Mouse (Mus musculus): ENCODE measurements around the gene Pfdn4. TPM values are rescaled to one million over a fixed set of nuclear protein-coding genes. Genes with fewer than 3 reads are reported as not detected.

Gene Pfdn4
- polyA plus RNA-seq, 1 experiment from 2014 or later: 118 TPM

DNA sequence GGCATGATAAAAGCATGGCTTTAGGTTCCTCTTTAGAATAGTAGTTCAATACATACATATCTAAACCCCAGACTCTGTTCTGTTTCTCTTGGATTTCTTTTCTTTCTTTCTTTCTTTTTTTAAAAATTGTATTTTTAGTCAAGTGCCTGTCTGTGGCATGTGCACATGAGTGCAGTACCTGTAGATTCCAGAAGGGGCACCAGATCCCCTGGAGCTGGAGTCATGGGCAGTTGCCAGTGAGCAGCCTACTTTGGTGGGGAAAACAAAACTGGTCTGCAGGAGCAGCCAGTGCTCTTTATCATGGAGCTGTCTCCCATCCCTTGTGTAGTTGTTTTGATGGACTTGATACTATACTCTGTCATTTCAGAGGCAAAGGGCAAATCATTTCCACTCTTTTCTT lies 28.2 kb upstream of the Pfdn4 start:
- DNase-seq (ENCODE audit: low spot score, missing footprints) (no peak), ATAC-seq (ENCODE audit: low FRiP score) (no peak)
- H3K27ac ChIP-seq (ENCODE audit: low read depth, low read length): no peak overlapping the region
- H3K4me1 ChIP-seq (ENCODE audit: control insufficient read depth, insufficient read depth, low read length): peaks cover 2% of the 10 kb centered on the region; the same call in 1 of the 2 replicates
- H3K9me3 ChIP-seq (ENCODE audit: control insufficient read depth, low read length): no peaks in the 10 kb centered on the region
- H3K4me3 ChIP-seq (ENCODE audit: low read depth, low read length): no peak overlapping the region
- no peaks in the 10 kb centered on the region; the same call in 1 of the 2 replicates for H3K27me3 ChIP-seq (ENCODE audit: control insufficient read depth, insufficient read depth, low read length)
- no peaks in the 10 kb centered on the region for H3K36me3 ChIP-seq (ENCODE audit: control insufficient read depth, insufficient read depth, low read length)
- H3K9ac ChIP-seq (ENCODE audit: low read length): no peak overlapping the region
- no peak overlapping the region for H3K4me2 ChIP-seq

DNA sequence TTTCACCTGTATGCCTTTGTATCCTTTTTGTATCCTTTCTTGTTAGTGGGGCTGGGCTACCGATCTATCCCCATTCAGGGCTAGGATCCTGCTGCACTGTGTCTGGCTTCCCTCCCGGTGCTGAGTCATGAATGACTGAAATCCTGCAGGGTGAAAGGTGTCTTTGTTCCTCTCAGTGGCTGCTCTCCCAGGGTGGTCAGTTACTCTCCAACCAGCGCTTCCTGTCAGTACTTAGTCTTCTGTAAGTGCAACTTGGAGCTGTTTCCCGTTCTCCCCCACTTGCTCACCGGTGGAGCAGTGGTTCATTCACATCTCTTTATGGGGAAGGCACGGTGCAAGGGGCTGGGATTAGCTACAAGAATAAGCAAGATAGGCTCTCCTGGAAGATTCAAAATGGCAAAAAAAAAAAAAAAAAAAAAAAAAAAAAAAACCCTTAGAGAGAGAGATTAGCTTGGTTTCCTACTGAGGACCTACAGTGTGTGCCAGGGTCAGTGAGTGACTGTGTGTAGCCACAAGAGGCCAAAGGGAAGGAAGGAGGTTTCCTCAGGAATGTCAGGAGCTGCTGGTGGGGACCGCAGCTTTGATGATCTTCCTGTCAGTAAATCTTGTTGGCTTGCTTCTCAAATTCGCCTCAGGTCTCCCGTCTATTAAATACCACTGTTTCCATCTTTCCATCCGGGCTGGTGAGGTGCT lies 26.5 kb upstream of the Pfdn4 start:
- H3K27me3 ChIP-seq (ENCODE audit: control insufficient read depth, insufficient read depth, low read length): no peaks in the 10 kb centered on the region; the same call in 1 of the 2 replicates
- no peak for DNase-seq (ENCODE audit: low spot score, missing footprints)
- no peak overlapping the region for H3K4me2 ChIP-seq
- peaks cover 2% of the 10 kb centered on the region; the same call in 1 of the 2 replicates for H3K4me1 ChIP-seq (ENCODE audit: control insufficient read depth, insufficient read depth, low read length)
- H3K4me3 ChIP-seq (ENCODE audit: low read depth, low read length): no peak overlapping the region
- H3K9me3 ChIP-seq (ENCODE audit: control insufficient read depth, low read length): no peaks in the 10 kb centered on the region
- ATAC-seq (ENCODE audit: low FRiP score): no peak
- no peak overlapping the region for H3K9ac ChIP-seq (ENCODE audit: low read length)
- H3K27ac ChIP-seq (ENCODE audit: low read depth, low read length): no peak overlapping the region
- 12% methylated on average over 10 of the region's 10 CpGs for WGBS
- H3K36me3 ChIP-seq (ENCODE audit: control insufficient read depth, insufficient read depth, low read length): no peaks in the 10 kb centered on the region

- no peak overlapping the region for H3K4me2 ChIP-seq
- H3K4me3 ChIP-seq (ENCODE audit: low read depth, low read length): no peak overlapping the region
- DNase-seq (ENCODE audit: low spot score, missing footprints): no peak
- H3K27ac ChIP-seq (ENCODE audit: low read depth, low read length): no peak overlapping the region
- H3K4me1 ChIP-seq (ENCODE audit: control insufficient read depth, insufficient read depth, low read length): peaks cover 2% of the 10 kb centered on the region; the same call in 1 of the 2 replicates
- ATAC-seq (ENCODE audit: low FRiP score): no peak
- no peak overlapping the region for H3K9ac ChIP-seq (ENCODE audit: low read length)
- 83% methylated on average over 5 of the region's 5 CpGs for WGBS
- no peaks in the 10 kb centered on the region for H3K9me3 ChIP-seq (ENCODE audit: control insufficient read depth, low read length)
- no peaks in the 10 kb centered on the region for H3K36me3 ChIP-seq (ENCODE audit: control insufficient read depth, insufficient read depth, low read length)
- no peaks in the 10 kb centered on the region; the same call in 1 of the 2 replicates for H3K27me3 ChIP-seq (ENCODE audit: control insufficient read depth, insufficient read depth, low read length)
These were observed 25.6 kb upstream of the Pfdn4 start for GRCm38 (mm10) chr2:170470591-170470990.

GRCm38 (mm10) chr2:170474125-170474524 lies 22.1 kb upstream of the Pfdn4 start:
- H3K4me2 ChIP-seq: no peak overlapping the region
- H3K27me3 ChIP-seq (ENCODE audit: control insufficient read depth, insufficient read depth, low read length): no peaks in the 10 kb centered on the region; the same call in 1 of the 2 replicates
- H3K4me1 ChIP-seq (ENCODE audit: control insufficient read depth, insufficient read depth, low read length): peaks cover 2% of the 10 kb centered on the region; the same call in 1 of the 2 replicates
- no peak overlapping the region for H3K4me3 ChIP-seq (ENCODE audit: low read depth, low read length)
- DNase-seq (ENCODE audit: low spot score, missing footprints) (no peak), ATAC-seq (ENCODE audit: low FRiP score) (no peak)
- H3K9ac ChIP-seq (ENCODE audit: low read length): no peak overlapping the region
- no peaks in the 10 kb centered on the region for H3K36me3 ChIP-seq (ENCODE audit: control insufficient read depth, insufficient read depth, low read length)
- H3K27ac ChIP-seq (ENCODE audit: low read depth, low read length): no peak overlapping the region
- WGBS: 96% methylated on average over 5 of the region's 5 CpGs
- no peaks in the 10 kb centered on the region for H3K9me3 ChIP-seq (ENCODE audit: control insufficient read depth, low read length)

- ATAC-seq (ENCODE audit: low FRiP score) (no peak), DNase-seq (ENCODE audit: low spot score, missing footprints) (no peak)
- WGBS: 78% methylated on average over 3 of the region's 3 CpGs
- no peaks in the 10 kb centered on the region for H3K4me1 ChIP-seq (ENCODE audit: control insufficient read depth, insufficient read depth, low read length)
- no peaks in the 10 kb centered on the region for H3K9me3 ChIP-seq (ENCODE audit: control insufficient read depth, low read length)
- H3K9ac ChIP-seq (ENCODE audit: low read length): no peak overlapping the region
- H3K4me3 ChIP-seq (ENCODE audit: low read depth, low read length): no peak overlapping the region
- H3K4me2 ChIP-seq: no peak overlapping the region
- H3K27ac ChIP-seq (ENCODE audit: low read depth, low read length): no peak overlapping the region
- no peaks in the 10 kb centered on the region; the same call in 1 of the 2 replicates for H3K27me3 ChIP-seq (ENCODE audit: control insufficient read depth, insufficient read depth, low read length)
- H3K36me3 ChIP-seq (ENCODE audit: control insufficient read depth, insufficient read depth, low read length): no peaks in the 10 kb centered on the region
These were observed 21.1 kb upstream of the Pfdn4 start for GRCm38 (mm10) chr2:170475164-170475563.

DNA sequence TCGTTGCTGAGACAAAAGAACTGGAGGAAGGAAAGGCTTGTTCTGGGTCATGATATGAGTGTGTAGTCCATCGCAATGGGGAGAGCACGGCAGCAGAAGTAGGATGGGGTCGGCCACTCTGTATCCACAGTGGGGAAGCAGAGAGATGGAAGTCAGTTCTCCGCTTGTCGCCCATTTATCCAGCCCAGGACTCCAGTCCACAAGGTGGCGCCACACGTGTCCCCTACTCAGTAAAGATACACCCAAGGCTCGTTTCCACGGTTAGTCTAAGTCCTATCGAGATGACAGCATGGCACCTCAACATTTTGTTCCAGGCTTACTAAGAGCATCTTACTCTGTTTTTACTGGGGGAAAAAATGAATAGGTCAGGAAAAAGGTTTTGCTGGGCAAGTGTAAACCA lies 20.0 kb upstream of the Pfdn4 start:
- Histone ChIP-seq H3K4me1 (ENCODE audit: control insufficient read depth, insufficient read depth, low read length) (no peaks in the 10 kb centered on the region), H3K4me2 (no peak overlapping the region), H3K9ac (ENCODE audit: low read length) (no peak overlapping the region), H3K4me3 (ENCODE audit: low read depth, low read length) (no peak overlapping the region), H3K36me3 (ENCODE audit: control insufficient read depth, insufficient read depth, low read length) (no peaks in the 10 kb centered on the region), H3K27me3 (ENCODE audit: control insufficient read depth, insufficient read depth, low read length) (no peaks in the 10 kb centered on the region; the same call in 1 of the 2 replicates), H3K27ac (ENCODE audit: low read depth, low read length) (no peak overlapping the region), H3K9me3 (ENCODE audit: control insufficient read depth, low read length) (no peaks in the 10 kb centered on the region)
- DNase-seq (ENCODE audit: low spot score, missing footprints): no peak
- no peak for ATAC-seq (ENCODE audit: low FRiP score)
- 85% methylated on average over 11 of the region's 11 CpGs for WGBS

DNA sequence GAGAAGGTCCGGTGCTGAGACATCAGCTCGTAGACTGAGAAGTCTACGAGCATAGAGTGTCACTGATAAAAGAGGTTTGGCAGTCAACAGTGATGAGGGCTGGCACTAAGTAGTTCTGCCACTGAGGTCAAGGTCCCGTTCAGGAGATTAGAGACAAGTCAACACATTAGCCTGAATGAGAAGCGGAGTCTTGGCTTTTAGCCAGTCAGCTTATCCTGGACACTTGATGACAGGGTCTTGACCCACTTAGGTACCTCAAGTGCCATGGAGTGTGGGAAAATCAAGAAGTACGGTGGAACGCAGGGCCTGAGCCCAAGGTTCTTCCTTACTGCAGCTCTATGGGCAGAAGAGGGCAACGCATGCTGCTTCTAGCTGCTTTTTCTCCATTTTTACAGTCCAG lies 19.6 kb upstream of the Pfdn4 start:
- WGBS: 86% methylated on average over 8 of the region's 8 CpGs

GRCm38 (mm10) chr2:170482019-170482540 lies 14.1 kb upstream of the Pfdn4 start:
- WGBS: 72% methylated on average over 10 of the region's 10 CpGs
- H3K9me3 ChIP-seq (ENCODE audit: control insufficient read depth, low read length): no peaks in the 10 kb centered on the region
- H3K9ac ChIP-seq (ENCODE audit: low read length): no peak overlapping the region
- ATAC-seq (ENCODE audit: low FRiP score) (no peak), DNase-seq (ENCODE audit: low spot score, missing footprints) (no peak)
- H3K27ac ChIP-seq (ENCODE audit: low read depth, low read length): no peak overlapping the region
- H3K4me3 ChIP-seq (ENCODE audit: low read depth, low read length): no peak overlapping the region
- no peaks in the 10 kb centered on the region for H3K27me3 ChIP-seq (ENCODE audit: control insufficient read depth, insufficient read depth, low read length)
- H3K4me1 ChIP-seq (ENCODE audit: control insufficient read depth, insufficient read depth, low read length): no peaks in the 10 kb centered on the region
- H3K4me2 ChIP-seq: no peak overlapping the region
- H3K36me3 ChIP-seq (ENCODE audit: control insufficient read depth, insufficient read depth, low read length): no peaks in the 10 kb centered on the region

More for the DNA sequence above, 19.6 kb upstream of the Pfdn4 start:
- Histone ChIP-seq H3K9ac (ENCODE audit: low read length) (no peak overlapping the region), H3K4me1 (ENCODE audit: control insufficient read depth, insufficient read depth, low read length) (no peaks in the 10 kb centered on the region), H3K9me3 (ENCODE audit: control insufficient read depth, low read length) (no peaks in the 10 kb centered on the region), H3K4me3 (ENCODE audit: low read depth, low read length) (no peak overlapping the region), H3K4me2 (no peak overlapping the region), H3K27me3 (ENCODE audit: control insufficient read depth, insufficient read depth, low read length) (no peaks in the 10 kb centered on the region; the same call in 1 of the 2 replicates), H3K36me3 (ENCODE audit: control insufficient read depth, insufficient read depth, low read length) (no peaks in the 10 kb centered on the region), H3K27ac (ENCODE audit: low read depth, low read length) (no peak overlapping the region)
- no peak for DNase-seq (ENCODE audit: low spot score, missing footprints)
- ATAC-seq (ENCODE audit: low FRiP score): no peak

GRCm38 (mm10) chr2:170483914-170484313 lies 12.3 kb upstream of the Pfdn4 start:
- no peak overlapping the region for H3K4me2 ChIP-seq
- H3K27ac ChIP-seq (ENCODE audit: low read depth, low read length): no peak overlapping the region
- no peak overlapping the region for H3K9ac ChIP-seq (ENCODE audit: low read length)
- WGBS: 79% methylated on average over 11 of the region's 11 CpGs
- no peak overlapping the region for H3K4me3 ChIP-seq (ENCODE audit: low read depth, low read length)
- DNase-seq (ENCODE audit: low spot score, missing footprints) (no peak), ATAC-seq (ENCODE audit: low FRiP score) (no peak)
- no peaks in the 10 kb centered on the region for H3K4me1 ChIP-seq (ENCODE audit: control insufficient read depth, insufficient read depth, low read length)
- no peaks in the 10 kb centered on the region for H3K9me3 ChIP-seq (ENCODE audit: control insufficient read depth, low read length)
- H3K36me3 ChIP-seq (ENCODE audit: control insufficient read depth, insufficient read depth, low read length): no peaks in the 10 kb centered on the region
- no peaks in the 10 kb centered on the region for H3K27me3 ChIP-seq (ENCODE audit: control insufficient read depth, insufficient read depth, low read length)
